Mouse (Mus musculus): Measurements from ENCODE around the gene Rnasel. TPM values are rescaled to one million over a fixed set of nuclear protein-coding genes. Genes with fewer than 3 reads are reported as not detected.
A peak's percentile ranks its signal among the peaks of the same experiment; 100 is the strongest.

Rnasel gene
- polyA plus RNA-seq, 1 experiment from 2014 or later = 32.3 TPM

GRCm38 (mm10) chr1:153741551-153742316, 7.5 kb upstream of the Rnasel start:
- H3K9ac ChIP-seq (ENCODE audit: low read depth, low read length) = no peak overlapping the region
- 52% methylated on average over 18 of the region's 18 CpGs for WGBS
- peak overlapping the region; percentile 91 for H3K4me2 ChIP-seq (ENCODE audit: low read length)
- H3K27me3 ChIP-seq (replicated peaks; ENCODE audit: control insufficient read depth, insufficient read depth, low read length) = no peaks in the 10 kb centered on the region
- peaks cover 29% of the 10 kb centered on the region for H3K4me1 ChIP-seq (ENCODE audit: control insufficient read depth, insufficient read depth, low read depth, low read length)
- H3K9me3 ChIP-seq (ENCODE audit: control insufficient read depth, low read length) = no peaks in the 10 kb centered on the region
- no peak overlapping the region for H3K27ac ChIP-seq (ENCODE audit: low read depth, low read length)
- H3K36me3 ChIP-seq (ENCODE audit: control insufficient read depth, insufficient read depth, low read length) = no peaks in the 10 kb centered on the region
- ATAC-seq = no peak
- peak overlapping the region; percentile 22 for H3K4me3 ChIP-seq (ENCODE audit: low read length)

GRCm38 (mm10) chr1:153742374-153743155, 6.7 kb upstream of the Rnasel start:
- ATAC-seq = no peak
- peaks cover 21% of the 10 kb centered on the region for H3K4me1 ChIP-seq (ENCODE audit: control insufficient read depth, insufficient read depth, low read depth, low read length)

GRCm38 (mm10) chr1:153746119-153746670, 3.0 kb upstream of the Rnasel start:
- peaks cover 15% of the 10 kb centered on the region for H3K4me1 ChIP-seq (ENCODE audit: control insufficient read depth, insufficient read depth, low read depth, low read length)

More at GRCm38 (mm10) chr1:153742374-153743155, 6.7 kb upstream of the Rnasel start:
- Histone ChIP-seq H3K9me3 (ENCODE audit: control insufficient read depth, low read length) (no peaks in the 10 kb centered on the region), H3K27ac (ENCODE audit: low read depth, low read length) (no peak overlapping the region), H3K36me3 (ENCODE audit: control insufficient read depth, insufficient read depth, low read length) (no peaks in the 10 kb centered on the region), H3K27me3 (replicated peaks; ENCODE audit: control insufficient read depth, insufficient read depth, low read length) (no peaks in the 10 kb centered on the region), H3K4me3 (ENCODE audit: low read length) (no peak overlapping the region), H3K4me2 (ENCODE audit: low read length) (peak overlapping the region; percentile 91), H3K9ac (ENCODE audit: low read depth, low read length) (no peak overlapping the region)
- WGBS = 58% methylated on average over 11 of the region's 11 CpGs

GRCm38 (mm10) chr1:153746728-153747127, 2.5 kb upstream of the Rnasel start:
- Histone ChIP-seq H3K27me3 (replicated peaks; ENCODE audit: control insufficient read depth, insufficient read depth, low read length) (no peaks in the 10 kb centered on the region), H3K9me3 (ENCODE audit: control insufficient read depth, low read length) (no peaks in the 10 kb centered on the region), H3K27ac (ENCODE audit: low read depth, low read length) (no peak overlapping the region), H3K9ac (ENCODE audit: low read depth, low read length) (0 out of 2 replicates have a peak overlapping the region, but pooled peaks have one; percentile 33), H3K4me3 (ENCODE audit: low read length) (no peak overlapping the region), H3K36me3 (ENCODE audit: control insufficient read depth, insufficient read depth, low read length) (no peaks in the 10 kb centered on the region), H3K4me2 (ENCODE audit: low read length) (no peak overlapping the region), H3K4me1 (ENCODE audit: control insufficient read depth, insufficient read depth, low read depth, low read length) (peaks cover 16% of the 10 kb centered on the region)
- no peak for ATAC-seq
- 2% methylated on average over 12 of the region's 12 CpGs for WGBS

More at GRCm38 (mm10) chr1:153746119-153746670, 3.0 kb upstream of the Rnasel start:
- H3K27ac ChIP-seq (ENCODE audit: low read depth, low read length) = no peak overlapping the region
- H3K27me3 ChIP-seq (replicated peaks; ENCODE audit: control insufficient read depth, insufficient read depth, low read length) = no peaks in the 10 kb centered on the region
- WGBS = 63% methylated on average over 14 of the region's 14 CpGs
- ATAC-seq = 0 out of 2 replicates have a peak, but pooled peaks have one; percentile 13
- H3K9ac ChIP-seq (ENCODE audit: low read depth, low read length) = 0 out of 2 replicates have a peak overlapping the region, but pooled peaks have one; percentile 33
- no peaks in the 10 kb centered on the region for H3K36me3 ChIP-seq (ENCODE audit: control insufficient read depth, insufficient read depth, low read length)
- H3K4me2 ChIP-seq (ENCODE audit: low read length) = no peak overlapping the region
- no peak overlapping the region for H3K4me3 ChIP-seq (ENCODE audit: low read length)
- no peaks in the 10 kb centered on the region for H3K9me3 ChIP-seq (ENCODE audit: control insufficient read depth, low read length)

- Histone ChIP-seq H3K27me3 (replicated peaks; ENCODE audit: control insufficient read depth, insufficient read depth, low read length) (no peaks in the 10 kb centered on the region), H3K4me2 (ENCODE audit: low read length) (peak overlapping the region; percentile 5; the same call in 1 of the 2 replicates), H3K9me3 (ENCODE audit: control insufficient read depth, low read length) (no peaks in the 10 kb centered on the region), H3K4me1 (ENCODE audit: control insufficient read depth, insufficient read depth, low read depth, low read length) (peaks cover 17% of the 10 kb centered on the region), H3K27ac (ENCODE audit: low read depth, low read length) (no peak overlapping the region), H3K9ac (ENCODE audit: low read depth, low read length) (no peak overlapping the region), H3K36me3 (ENCODE audit: control insufficient read depth, insufficient read depth, low read length) (no peaks in the 10 kb centered on the region), H3K4me3 (ENCODE audit: low read length) (no peak overlapping the region)
- ATAC-seq = no peak
- WGBS = 72% methylated on average over 12 of the region's 12 CpGs
Observed at GRCm38 (mm10) chr1:153747861-153748530, 1.2 kb upstream of the Rnasel start.

GRCm38 (mm10) chr1:153748549-153748948, 677 bp upstream of the Rnasel start:
- Histone ChIP-seq H3K27me3 (replicated peaks; ENCODE audit: control insufficient read depth, insufficient read depth, low read length) (no peaks in the 10 kb centered on the region), H3K4me3 (ENCODE audit: low read length) (no peak overlapping the region), H3K36me3 (ENCODE audit: control insufficient read depth, insufficient read depth, low read length) (no peaks in the 10 kb centered on the region), H3K9ac (ENCODE audit: low read depth, low read length) (no peak overlapping the region), H3K27ac (ENCODE audit: low read depth, low read length) (no peak overlapping the region), H3K4me2 (ENCODE audit: low read length) (no peak overlapping the region; the same call in 1 of the 2 replicates), H3K9me3 (ENCODE audit: control insufficient read depth, low read length) (no peaks in the 10 kb centered on the region), H3K4me1 (ENCODE audit: control insufficient read depth, insufficient read depth, low read depth, low read length) (peaks cover 17% of the 10 kb centered on the region)
- ATAC-seq = no peak
- 7% methylated on average over 1 of the region's 1 CpGs for WGBS

GRCm38 (mm10) chr1:153750054-153750453, 828 bp downstream of the Rnasel start:
- Histone ChIP-seq H3K4me1 (ENCODE audit: control insufficient read depth, insufficient read depth, low read depth, low read length) (peaks cover 17% of the 10 kb centered on the region), H3K9me3 (ENCODE audit: control insufficient read depth, low read length) (no peaks in the 10 kb centered on the region), H3K27ac (ENCODE audit: low read depth, low read length) (peak overlapping the region; percentile 83), H3K4me3 (ENCODE audit: low read length) (peak overlapping the region; percentile 53), H3K9ac (ENCODE audit: low read depth, low read length) (peak overlapping the region; percentile 80), H3K27me3 (replicated peaks; ENCODE audit: control insufficient read depth, insufficient read depth, low read length) (no peaks in the 10 kb centered on the region), H3K4me2 (ENCODE audit: low read length) (peak overlapping the region; percentile 72), H3K36me3 (ENCODE audit: control insufficient read depth, insufficient read depth, low read length) (no peaks in the 10 kb centered on the region)
- WGBS = 21% methylated on average over 6 of the region's 6 CpGs
- ATAC-seq = 0 out of 2 replicates have a peak, but pooled peaks have one; percentile 18

GRCm38 (mm10) chr1:153751763-153752301, 2.6 kb downstream of the Rnasel start:
- peaks cover 17% of the 10 kb centered on the region for H3K4me1 ChIP-seq (ENCODE audit: control insufficient read depth, insufficient read depth, low read depth, low read length)
- peak overlapping the region; percentile 50 for H3K4me2 ChIP-seq (ENCODE audit: low read length)
- no peaks in the 10 kb centered on the region for H3K27me3 ChIP-seq (replicated peaks; ENCODE audit: control insufficient read depth, insufficient read depth, low read length)
- WGBS = 41% methylated on average over 13 of the region's 13 CpGs
- H3K9ac ChIP-seq (ENCODE audit: low read depth, low read length) = peak overlapping the region; percentile 54
- no peaks in the 10 kb centered on the region for H3K36me3 ChIP-seq (ENCODE audit: control insufficient read depth, insufficient read depth, low read length)
- peak overlapping the region; percentile 59 for H3K27ac ChIP-seq (ENCODE audit: low read depth, low read length)
- ATAC-seq = no peak
- H3K9me3 ChIP-seq (ENCODE audit: control insufficient read depth, low read length) = no peaks in the 10 kb centered on the region
- peak overlapping the region; percentile 23; the same call in 1 of the 2 replicates for H3K4me3 ChIP-seq (ENCODE audit: low read length)

Measured in hindbrain, embryonic 16.5 days (tissue).